ENCODE assay signal across 7 mouse cellular contexts in the genomic region with DNA sequence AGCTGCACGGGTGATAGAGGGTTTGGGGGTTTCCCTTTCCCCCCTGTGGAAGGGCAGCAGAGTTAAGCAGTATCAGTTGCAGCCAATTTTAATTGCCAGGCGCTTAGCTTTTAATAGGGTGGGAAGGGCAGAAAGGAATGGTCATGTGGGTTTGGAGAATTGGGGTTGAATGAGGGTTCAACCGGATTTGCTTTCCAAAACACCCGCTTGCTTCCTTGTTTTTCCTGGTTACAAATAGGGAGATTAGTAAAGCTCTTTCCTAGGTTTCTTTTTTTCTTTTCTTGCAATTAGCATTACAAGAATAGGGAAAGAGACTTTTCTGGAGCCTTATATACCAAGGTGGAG. TPM values are rescaled to one million over a fixed set of nuclear protein-coding genes. Genes with fewer than 3 reads are reported as not detected.
DNase-seq lines count a peak whose midpoint lies in the region; ATAC-seq and TF ChIP-seq lines count a peak whose summit lies in the region.

No protein-coding gene starts in this region.

- H3K27me3 ChIP-seq in lung, postnatal 0 days (replicated peaks; ENCODE audit: insufficient read depth, low read length): no peaks in the 10 kb centered on the region
- H3K27me3 ChIP-seq in embryonic facial prominence, embryonic 14.5 days (replicated peaks; ENCODE audit: control insufficient read depth, insufficient read depth, low read length): no peaks in the 10 kb centered on the region
- no peaks in the 10 kb centered on the region for H3K27me3 ChIP-seq in small intestine, adult 2 months (ENCODE audit: control insufficient read depth, insufficient read depth, low read length)

- no peak for TF ChIP-seq EP300 in lung, postnatal 0 days (IDR thresholded peaks at IDR 0.05)

- H3K27ac ChIP-seq in lung, postnatal 0 days (ENCODE audit: low read length): peak overlapping the region; percentile 99
- H3K27ac ChIP-seq in embryonic facial prominence, embryonic 14.5 days (replicated peaks; ENCODE audit: low read depth, low read length): peak overlapping the region; percentile 98
- peak overlapping the region; percentile 61; the same call in 1 of the 2 replicates for H3K27ac ChIP-seq in small intestine, adult 2 months (ENCODE audit: insufficient read depth, low read depth, low read length)

- TF ChIP-seq POLR2A in small intestine, adult 2 months (IDR thresholded peaks at IDR 0.05; ENCODE audit: low read depth, low read length): no peak

- H3K9ac ChIP-seq in lung, postnatal 0 days (replicated peaks; ENCODE audit: low read depth): peak overlapping the region; percentile 90
- peak overlapping the region; percentile 98 for H3K9ac ChIP-seq in embryonic facial prominence, embryonic 14.5 days (ENCODE audit: low read depth, low read length)

- peak overlapping the region; percentile 67 for H3K4me3 ChIP-seq in lung, postnatal 0 days (ENCODE audit: low read depth, low read length)
- peak overlapping the region; percentile 83 for H3K4me3 ChIP-seq in embryonic facial prominence, embryonic 14.5 days (ENCODE audit: low read depth, low read length)
- peak overlapping the region; percentile 92 for H3K4me3 ChIP-seq in small intestine, adult 2 months (ENCODE audit: low read depth, low read length)

- no peak for ATAC-seq in lung, postnatal 0 days
- 0 out of 2 replicates have a peak, but pooled peaks have one; percentile 2 for ATAC-seq in embryonic facial prominence, embryonic 14.5 days (ENCODE audit: low read depth)

- WGBS in lung, postnatal 0 days: 2% methylated on average over 4 of the region's 4 CpGs
- 0% methylated on average over 4 of the region's 4 CpGs for WGBS in embryonic facial prominence, embryonic 14.5 days
- WGBS in small intestine, adult 2 months: 2% methylated on average over 4 of the region's 4 CpGs

- H3K9me3 ChIP-seq in lung, postnatal 0 days (ENCODE audit: low read length): no peaks in the 10 kb centered on the region
- H3K9me3 ChIP-seq in embryonic facial prominence, embryonic 14.5 days (ENCODE audit: control insufficient read depth, low read length): no peaks in the 10 kb centered on the region

- no peak for TF ChIP-seq CTCF in lung, postnatal 0 days (IDR thresholded peaks at IDR 0.05)
- no peak for TF ChIP-seq CTCF in small intestine, adult 2 months (IDR thresholded peaks at IDR 0.05; ENCODE audit: extremely low read depth, insufficient read length, insufficient replicate concordance, low read depth, low read length)

- DNase-seq in lung, postnatal 0 days (ENCODE audit: low spot score): no peak
- DNase-seq in lung, adult 18-20 months: no peak
- peak; percentile 72 for DNase-seq in embryonic facial prominence, embryonic 14.5 days (ENCODE audit: low spot score)
- peak; percentile 24 to 25 for DNase-seq in kidney, postnatal 36 days
- DNase-seq in MN1 (ENCODE audit: low spot score): no peak
- DNase-seq in ovary, postnatal 10 days (ENCODE audit: low spot score): no peak

- peaks cover 7% of the 10 kb centered on the region; the same call in 1 of the 2 replicates for H3K4me1 ChIP-seq in lung, postnatal 0 days (ENCODE audit: insufficient read depth, low read depth, low read length)
- peaks cover 18% of the 10 kb centered on the region for H3K4me1 ChIP-seq in embryonic facial prominence, embryonic 14.5 days (ENCODE audit: control insufficient read depth, insufficient read depth, low read length)
- peaks cover 9% of the 10 kb centered on the region; the same call in 1 of the 2 replicates for H3K4me1 ChIP-seq in small intestine, adult 2 months (ENCODE audit: control insufficient read depth, insufficient read depth, insufficient read length, low read length)

- no peaks in the 10 kb centered on the region for H3K36me3 ChIP-seq in lung, postnatal 0 days (ENCODE audit: insufficient read depth, low read length)
- H3K36me3 ChIP-seq in embryonic facial prominence, embryonic 14.5 days (ENCODE audit: control insufficient read depth, insufficient read depth, low read length): peaks cover 5% of the 10 kb centered on the region; the same call in 1 of the 2 replicates
- H3K36me3 ChIP-seq in small intestine, adult 2 months (ENCODE audit: control insufficient read depth, insufficient read depth, low read length): no peaks in the 10 kb centered on the region; the same call in 1 of the 2 replicates

- peak overlapping the region; percentile 75 for H3K4me2 ChIP-seq in lung, postnatal 0 days (replicated peaks; ENCODE audit: low read depth, low read length)
- peak overlapping the region; percentile 64 for H3K4me2 ChIP-seq in embryonic facial prominence, embryonic 14.5 days (ENCODE audit: low read depth, low read length)

RNA-seq across cellular contexts. Expression of gene Dedd, which starts 1.2 kb away (rescaled TPM):
- polyA plus RNA-seq in lung, postnatal 0 days (2015; fragmentation: Nextera tagmentation; extraction: Ambion mirVana): 43.0 and 44.4 TPM in 2 replicates
- polyA plus RNA-seq in embryonic facial prominence, embryonic 14.5 days (2014; fragmentation: Nextera tagmentation; extraction: Ambion mirVana): 46.0 and 52.1 TPM in 2 replicates
- 24.5 and 40.7 TPM in 2 replicates for polyA plus RNA-seq in small intestine, adult 2 months (2012; rRNA removed)

RNA-seq across cellular contexts. Expression of gene Nit1, which starts 15.3 kb away (rescaled TPM):
- 39.9 and 45.5 TPM in 2 replicates for polyA plus RNA-seq in lung, postnatal 0 days (2015; fragmentation: Nextera tagmentation; extraction: Ambion mirVana)
- polyA plus RNA-seq in embryonic facial prominence, embryonic 14.5 days (2014; fragmentation: Nextera tagmentation; extraction: Ambion mirVana): 28.8 and 29.7 TPM in 2 replicates
- 36.8 and 50.7 TPM in 2 replicates for polyA plus RNA-seq in small intestine, adult 2 months (2012; rRNA removed)

RNA-seq across cellular contexts. Expression of gene Pfdn2, which starts 15.3 kb away (rescaled TPM):
- 64.1 and 72.7 TPM in 2 replicates for polyA plus RNA-seq in lung, postnatal 0 days (2015; fragmentation: Nextera tagmentation; extraction: Ambion mirVana)
- 49.1 and 49.5 TPM in 2 replicates for polyA plus RNA-seq in embryonic facial prominence, embryonic 14.5 days (2014; fragmentation: Nextera tagmentation; extraction: Ambion mirVana)
- 5.0 and 7.5 TPM in 2 replicates for polyA plus RNA-seq in small intestine, adult 2 months (2012; rRNA removed)

RNA-seq across cellular contexts. Expression of gene Klhdc9, which starts 30.4 kb away (rescaled TPM):
- polyA plus RNA-seq in lung, postnatal 0 days (2015; fragmentation: Nextera tagmentation; extraction: Ambion mirVana): 4.0 and 4.5 TPM in 2 replicates
- polyA plus RNA-seq in embryonic facial prominence, embryonic 14.5 days (2014; fragmentation: Nextera tagmentation; extraction: Ambion mirVana): 2.2 and 3.0 TPM in 2 replicates
- 0.13 and 0.16 TPM in 2 replicates for polyA plus RNA-seq in small intestine, adult 2 months (2012; rRNA removed)

RNA-seq across cellular contexts. Expression of gene Ufc1, which starts 35.4 kb away (rescaled TPM):
- polyA plus RNA-seq in lung, postnatal 0 days (2015; fragmentation: Nextera tagmentation; extraction: Ambion mirVana): 95.4 and 100 TPM in 2 replicates
- polyA plus RNA-seq in embryonic facial prominence, embryonic 14.5 days (2014; fragmentation: Nextera tagmentation; extraction: Ambion mirVana): 110 and 117 TPM in 2 replicates
- polyA plus RNA-seq in small intestine, adult 2 months (2012; rRNA removed): 6.3 and 10.8 TPM in 2 replicates

Comparison
In these comparisons a context has a peak if more than half of its experiments do, and no peak if none do; other contexts are left out.
1. DNase-seq: peak in embryonic facial prominence, embryonic 14.5 days (single experiment) and kidney, postnatal 36 days (2 of 2); none in lung, postnatal 0 days (single experiment), lung, adult 18-20 months (0 of 2), MN1 (single experiment) and ovary, postnatal 10 days (single experiment).
2. Peak in every context shown above with its lines, with median percentiles within 50 percentile points of each other: H3K27ac ChIP-seq and H3K4me3 ChIP-seq.